Mouse (Mus musculus) embryonic fibroblast, embryonic 13.5 days (primary cell): ENCODE results near the gene Syngap1.

Source experiments
- CTCF ChIP-seq: IDR thresholded peaks from 2 replicates; pipeline ENCODE4 v1.5.1; 2011; ENCODE audit warnings: mild to moderate bottlenecking, control low read depth, low read length, moderate library complexity, borderline replicate concordance; ENCODE audit not compliant: insufficient read depth
- POLR2A ChIP-seq: IDR thresholded peaks from 2 replicates; pipeline ENCODE4 v1.6.1; 2011; ENCODE audit warnings: low read depth, mild to moderate bottlenecking, control low read depth, low read length, moderate library complexity

GRCm38 (mm10) chr17:27001151-27001550 is 60.1 kb downstream of the Syngap1 start:
- TF ChIP-seq POLR2A = no peak
- no peak for TF ChIP-seq CTCF
